Comparison of ENCODE assay signal across 22 mouse cellular contexts in genomic region chr14:74099696-74100095, GRCm38 (mm10).
DNase-seq lines count a peak whose midpoint lies in the region; ATAC-seq and TF ChIP-seq lines count a peak whose summit lies in the region.
"Had no signal": no experiment of that assay in that cellular context is flagged by ENCODE, and none has a peak within 500 bp of the region (broad histone marks: within the 10 kb centered on the region; RNA-seq: fewer than 3 reads in every experiment).

No protein-coding gene starts in this region.

- no peak overlapping the region for H3K27ac ChIP-seq in CH12.LX (ENCODE audit: insufficient read depth, low read depth)
- no peak overlapping the region for H3K27ac ChIP-seq in forebrain, embryonic 14.5 days (ENCODE audit: low read depth, low read length)
- no peak overlapping the region for H3K27ac ChIP-seq in hindbrain, embryonic 11.5 days (ENCODE audit: low read depth, low read length)
- H3K27ac ChIP-seq: embryonic facial prominence, embryonic 13.5 days; forebrain, embryonic 10.5 days; forebrain, embryonic 15.5 days; heart, adult 2 months; hindbrain, embryonic 10.5 days; hindbrain, embryonic 15.5 days; kidney, embryonic 15.5 days had no signal

- TF ChIP-seq EP300 in CH12.LX (IDR thresholded peaks at IDR 0.05; ENCODE audit: low read length) = no peak

- peak; percentile 3 to 40 for DNase-seq in adrenal gland, adult (ENCODE audit: inconsistent age in 2 of 2, low spot score in 1 of 2)
- no peak for DNase-seq in adrenal gland, postnatal 10 days
- DNase-seq in CH12.LX (ENCODE audit: extremely low read depth) = peak; percentile 12
- DNase-seq in adipocyte (ENCODE audit: low spot score) = peak; percentile 3
- DNase-seq in forebrain, embryonic 14.5 days (ENCODE audit: low spot score) = no peak
- DNase-seq in hindbrain, embryonic 11.5 days (ENCODE audit: low spot score) = no peak
- DNase-seq in left cerebral cortex, adult 11 months (ENCODE audit: low spot score) = no peak
- DNase-seq: cerebellum, adult 18-20 months; cerebellum, adult 9-11 months; cerebellum, postnatal 36 days; gastrocnemius, postnatal 14 days; heart, adult 2 months; kidney, adult 2 months had no signal

- no peaks in the 10 kb centered on the region for H3K4me1 ChIP-seq in CH12.LX (ENCODE audit: control insufficient read depth in 1 of 2, insufficient read depth in 2 of 2)
- no peaks in the 10 kb centered on the region for H3K4me1 ChIP-seq in forebrain, embryonic 14.5 days (ENCODE audit: control insufficient read depth, insufficient read depth, low read length)
- no peaks in the 10 kb centered on the region for H3K4me1 ChIP-seq in hindbrain, embryonic 11.5 days (replicated peaks; ENCODE audit: control insufficient read depth, insufficient read depth, low read length)
- H3K4me1 ChIP-seq: embryonic facial prominence, embryonic 13.5 days; forebrain, embryonic 10.5 days; forebrain, embryonic 15.5 days; hindbrain, embryonic 10.5 days; hindbrain, embryonic 15.5 days; kidney, embryonic 15.5 days had no signal

- no peak overlapping the region for H3K4me2 ChIP-seq in CH12.LX (ENCODE audit: insufficient read depth, low read depth, poor library complexity, severe bottlenecking)
- no peak overlapping the region for H3K4me2 ChIP-seq in forebrain, embryonic 14.5 days (ENCODE audit: low read length)
- no peak overlapping the region for H3K4me2 ChIP-seq in hindbrain, embryonic 11.5 days (replicated peaks; ENCODE audit: low read depth, low read length)
- H3K4me2 ChIP-seq: embryonic facial prominence, embryonic 13.5 days; forebrain, embryonic 15.5 days; heart, embryonic 11.5 days; hindbrain, embryonic 15.5 days; kidney, embryonic 15.5 days had no signal

- TF ChIP-seq CTCF in CH12.LX (conservative IDR thresholded peaks at IDR 0.05 in 1 of 2, IDR thresholded peaks at IDR 0.05 in 1 of 2; ENCODE audit: low read depth in 2 of 2, low read length in 2 of 2) = no peak

- WGBS in forebrain, embryonic 14.5 days = 93% methylated on average over 4 of the region's 4 CpGs
- WGBS in hindbrain, embryonic 11.5 days = 90% methylated on average over 4 of the region's 4 CpGs

- TF ChIP-seq RAD21 in CH12.LX (IDR thresholded peaks at IDR 0.05; ENCODE audit: low read depth, low read length) = no peak

- H3K79me2 ChIP-seq in CH12.LX (replicated peaks; ENCODE audit: control insufficient read depth, extremely low read depth, insufficient read depth, poor library complexity, severe bottlenecking) = no peaks in the 10 kb centered on the region

- in situ Hi-C loops in CH12.LX (cut with MboI; ENCODE audit: low pct_ligation_motif_present, low pct_unique_long_range_greater_than_20kb, low sequenced_read_pairs) = no loop called here

- dilution Hi-C loops in CH12.LX (cut with MboI; ENCODE audit: extremely low pct_ligation_motif_present, extremely low pct_unique_long_range_greater_than_20kb, low sequenced_read_pairs) = no loop called here

- H3K4me3 ChIP-seq in CH12.LX (replicated peaks in 1 of 3; ENCODE audit: low read depth in 2 of 3, low read length in 2 of 3, poor library complexity in 1 of 3) = no peak overlapping the region
- H3K4me3 ChIP-seq in forebrain, embryonic 14.5 days (ENCODE audit: low read depth, low read length) = no peak overlapping the region
- no peak overlapping the region for H3K4me3 ChIP-seq in hindbrain, embryonic 11.5 days (ENCODE audit: low read depth, low read length)
- H3K4me3 ChIP-seq: embryonic facial prominence, embryonic 13.5 days; forebrain, embryonic 10.5 days; forebrain, embryonic 15.5 days; heart, adult 2 months; hindbrain, embryonic 10.5 days; hindbrain, embryonic 15.5 days; kidney, embryonic 15.5 days had no signal

- ATAC-seq in forebrain, embryonic 14.5 days = no peak
- no peak for ATAC-seq in hindbrain, embryonic 11.5 days (ENCODE audit: low FRiP score)
- ATAC-seq: activated CD4-positive, CD25-positive, alpha-beta regulatory T cell, adult 4 months; forebrain, embryonic 15.5 days; intestine, embryonic 16.5 days had no signal

- no peaks in the 10 kb centered on the region for H3K9me3 ChIP-seq in CH12.LX (replicated peaks; ENCODE audit: low read length)
- H3K9me3 ChIP-seq in forebrain, embryonic 14.5 days (replicated peaks; ENCODE audit: control insufficient read depth, low read length) = no peaks in the 10 kb centered on the region
- no peaks in the 10 kb centered on the region for H3K9me3 ChIP-seq in hindbrain, embryonic 11.5 days (ENCODE audit: control insufficient read depth, low read length)
- H3K9me3 ChIP-seq: embryonic facial prominence, embryonic 13.5 days; forebrain, embryonic 10.5 days; forebrain, embryonic 15.5 days; hindbrain, embryonic 10.5 days; hindbrain, embryonic 15.5 days; kidney, embryonic 15.5 days had no signal

- TF ChIP-seq POLR2A in CH12.LX (IDR thresholded peaks at IDR 0.05; ENCODE audit: low read depth, low read length) = no peak

- H3K36me3 ChIP-seq in CH12.LX (replicated peaks in 1 of 2; ENCODE audit: control insufficient read depth in 1 of 2, insufficient read depth in 1 of 2, low read length in 1 of 2) = no peaks in the 10 kb centered on the region
- no peaks in the 10 kb centered on the region for H3K36me3 ChIP-seq in forebrain, embryonic 14.5 days (ENCODE audit: control insufficient read depth, insufficient read depth, low read length)
- H3K36me3 ChIP-seq in hindbrain, embryonic 11.5 days (ENCODE audit: control insufficient read depth, insufficient read depth, low read length) = no peaks in the 10 kb centered on the region
- H3K36me3 ChIP-seq: embryonic facial prominence, embryonic 13.5 days; forebrain, embryonic 10.5 days; forebrain, embryonic 15.5 days; hindbrain, embryonic 10.5 days; hindbrain, embryonic 15.5 days; kidney, embryonic 15.5 days had no signal

- H3K9ac ChIP-seq in CH12.LX (ENCODE audit: insufficient read depth, low read depth) = no peak overlapping the region
- H3K9ac ChIP-seq in forebrain, embryonic 14.5 days (ENCODE audit: low read length) = no peak overlapping the region
- no peak overlapping the region for H3K9ac ChIP-seq in hindbrain, embryonic 11.5 days (ENCODE audit: low read depth, low read length)
- H3K9ac ChIP-seq: embryonic facial prominence, embryonic 13.5 days; forebrain, embryonic 15.5 days; hindbrain, embryonic 15.5 days; kidney, embryonic 15.5 days had no signal

- H3K27me3 ChIP-seq in CH12.LX (replicated peaks) = no peaks in the 10 kb centered on the region
- H3K27me3 ChIP-seq in forebrain, embryonic 14.5 days (replicated peaks; ENCODE audit: control insufficient read depth, insufficient read depth, low read length) = no peaks in the 10 kb centered on the region
- no peaks in the 10 kb centered on the region for H3K27me3 ChIP-seq in hindbrain, embryonic 11.5 days (ENCODE audit: control insufficient read depth, insufficient read depth, low read length)
- H3K27me3 ChIP-seq: embryonic facial prominence, embryonic 13.5 days; forebrain, embryonic 15.5 days; hindbrain, embryonic 15.5 days; kidney, embryonic 15.5 days had no signal

TF ChIP-seq in CH12.LX, 34 proteins besides CTCF, POLR2A, EP300 and RAD21:
- TF ChIP-seq GABPA (IDR thresholded peaks at IDR 0.05; ENCODE audit: insufficient replicate concordance, low read depth, low read length) (no peak), POLR2AphosphoS2 (IDR thresholded peaks at IDR 0.05; ENCODE audit: low read depth, low read length) (no peak), MEF2A (IDR thresholded peaks at IDR 0.05; ENCODE audit: borderline replicate concordance, low read depth, low read length) (no peak)
TF ChIP-seq in CH12.LX: peak in this region for 0.

Comparison
In these comparisons a context has a peak if more than half of its experiments do, and no peak if none do; other contexts are left out.
1. DNase-seq: peak in adrenal gland, adult (2 of 2), CH12.LX (single experiment) and adipocyte (single experiment); none in adrenal gland, postnatal 10 days (single experiment), forebrain, embryonic 14.5 days (single experiment), hindbrain, embryonic 11.5 days (single experiment) and left cerebral cortex, adult 11 months (single experiment).